Mouse (Mus musculus) heart, adult 2 months (tissue): ENCODE data around the gene Tomm40.

ENCODE experiments used
- CTCF ChIP-seq: fragments of 200-600 bp; IDR thresholded peaks from 2 replicates; pipeline ENCODE4 v1.8.1; 2022; ENCODE audit warnings: antibody characterized with exemption, mild to moderate bottlenecking, moderate library complexity
- EP300 ChIP-seq: fragments of 200-500 bp; IDR thresholded peaks from 2 replicates; pipeline ENCODE4 v1.6.1; 2011; ENCODE audit warnings: low read depth, low read length, control low read depth; ENCODE audit not compliant: insufficient read depth
- POLR2A ChIP-seq: fragments of 200-500 bp; IDR thresholded peaks from 2 replicates; pipeline ENCODE4 v1.6.1; 2011; ENCODE audit warnings: mild to moderate bottlenecking, low read depth, low read length, control low read depth; ENCODE audit not compliant: insufficient read depth

DNA sequence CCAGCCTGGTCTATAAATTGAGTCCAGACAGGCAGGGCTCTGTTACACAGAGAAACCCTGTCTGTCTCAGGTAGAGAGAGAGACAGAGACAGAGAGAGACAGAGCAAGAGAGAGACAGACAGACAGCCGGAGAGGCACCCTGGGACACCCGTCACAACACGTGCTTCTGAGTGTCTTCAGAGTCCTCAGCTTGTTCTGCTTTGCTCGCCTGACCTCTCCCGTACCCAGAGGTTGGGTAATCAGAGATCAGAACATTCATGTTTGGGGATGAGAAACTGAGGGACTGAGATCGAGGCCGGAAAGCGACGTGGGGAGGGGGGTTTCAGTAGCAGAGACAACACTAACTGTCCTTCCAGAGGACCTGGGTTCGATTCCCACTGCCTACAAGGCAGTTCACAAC, 39.4 kb downstream of the Tomm40 start:
- TF ChIP-seq CTCF, result no peak
- TF ChIP-seq POLR2A, result no peak
- TF ChIP-seq EP300, result no peak
